Mouse (Mus musculus): ENCODE data around the gene 1700042G07Rik. TPM values are rescaled to one million over a fixed set of nuclear protein-coding genes. Genes with fewer than 3 reads are reported as not detected.
A peak's percentile ranks its signal among the peaks of the same experiment; 100 is the strongest.

1700042G07Rik gene
- not detected for total RNA-seq (2022)

- no peak for DNase-seq (ENCODE audit: low spot score in 2 of 2)
Observed at GRCm38 (mm10) chr4:116173072-116173471, at the start of gene 1700042G07Rik, which contains the start of gene Gm49337. 1700042G07Rik (plus strand) TSS chr4:116173372. Gm49337 (plus strand) TSS chr4:116173384.

GRCm38 (mm10) chr4:116123602-116124519 is 49.3 kb upstream of the 1700042G07Rik start, which contains the start of the genes Rad54l and Pomgnt1:
Rad54l (minus strand) TSS chr4:116123690.
Pomgnt1 (plus strand) TSS chr4:116123840.
- peak in 1 of 2 experiments; percentile 67 for DNase-seq (ENCODE audit: low spot score in 2 of 2)

GRCm38 (mm10) chr4:116125803-116126386 is 47.3 kb upstream of the 1700042G07Rik start:
- DNase-seq (ENCODE audit: low spot score in 2 of 2): no peak

GRCm38 (mm10) chr4:116127956-116128355 is 45.2 kb upstream of the 1700042G07Rik start:
- no peak for DNase-seq (ENCODE audit: low spot score in 2 of 2)

- DNase-seq (ENCODE audit: low spot score in 2 of 2): no peak
Observed at GRCm38 (mm10) chr4:116133126-116133525, 40.0 kb upstream of the 1700042G07Rik start.

- no peak for DNase-seq (ENCODE audit: low spot score in 2 of 2)
Observed at GRCm38 (mm10) chr4:116134990-116135389, 38.2 kb upstream of the 1700042G07Rik start.

- no peak for DNase-seq (ENCODE audit: low spot score in 2 of 2)
Observed at GRCm38 (mm10) chr4:116137421-116137996, 35.7 kb upstream of the 1700042G07Rik start.

- no peak for DNase-seq (ENCODE audit: low spot score in 2 of 2)
Observed at GRCm38 (mm10) chr4:116140801-116141574, 32.2 kb upstream of the 1700042G07Rik start.

GRCm38 (mm10) chr4:116141736-116142135 is 31.4 kb upstream of the 1700042G07Rik start:
- no peak for DNase-seq (ENCODE audit: low spot score in 2 of 2)

GRCm38 (mm10) chr4:116142269-116142668 is 30.9 kb upstream of the 1700042G07Rik start:
- no peak for DNase-seq (ENCODE audit: low spot score in 2 of 2)

GRCm38 (mm10) chr4:116143317-116143811 is 29.8 kb upstream of the 1700042G07Rik start:
- no peak for DNase-seq (ENCODE audit: low spot score in 2 of 2)

GRCm38 (mm10) chr4:116143891-116144717 is 29.1 kb upstream of the 1700042G07Rik start:
- peak in 1 of 2 experiments; percentile 70 for DNase-seq (ENCODE audit: low spot score in 2 of 2)

GRCm38 (mm10) chr4:116149812-116150155 is 23.4 kb upstream of the 1700042G07Rik start:
- no peak for DNase-seq (ENCODE audit: low spot score in 2 of 2)

- DNase-seq (ENCODE audit: low spot score in 2 of 2): no peak
Observed at GRCm38 (mm10) chr4:116150156-116150861, 22.9 kb upstream of the 1700042G07Rik start.

GRCm38 (mm10) chr4:116150862-116151221 is 22.3 kb upstream of the 1700042G07Rik start:
- DNase-seq (ENCODE audit: low spot score in 2 of 2): no peak

GRCm38 (mm10) chr4:116151238-116151637 is 21.9 kb upstream of the 1700042G07Rik start, which contains the start of gene Lurap1:
Lurap1 (minus strand) TSS chr4:116151338.
- no peak for DNase-seq (ENCODE audit: low spot score in 2 of 2)

- no peak for DNase-seq (ENCODE audit: low spot score in 2 of 2)
Observed at GRCm38 (mm10) chr4:116152702-116153101, 20.5 kb upstream of the 1700042G07Rik start.

GRCm38 (mm10) chr4:116157882-116158281 is 15.3 kb upstream of the 1700042G07Rik start:
- no peak for DNase-seq (ENCODE audit: low spot score in 2 of 2)

- no peak for DNase-seq (ENCODE audit: low spot score in 2 of 2)
Observed at GRCm38 (mm10) chr4:116159912-116160311, 13.3 kb upstream of the 1700042G07Rik start.

Data from left cerebral cortex, adult 8-10 months (tissue).